Mouse (Mus musculus): ENCODE measurements around the gene Telo2.

The Telo2 gene

DNA sequence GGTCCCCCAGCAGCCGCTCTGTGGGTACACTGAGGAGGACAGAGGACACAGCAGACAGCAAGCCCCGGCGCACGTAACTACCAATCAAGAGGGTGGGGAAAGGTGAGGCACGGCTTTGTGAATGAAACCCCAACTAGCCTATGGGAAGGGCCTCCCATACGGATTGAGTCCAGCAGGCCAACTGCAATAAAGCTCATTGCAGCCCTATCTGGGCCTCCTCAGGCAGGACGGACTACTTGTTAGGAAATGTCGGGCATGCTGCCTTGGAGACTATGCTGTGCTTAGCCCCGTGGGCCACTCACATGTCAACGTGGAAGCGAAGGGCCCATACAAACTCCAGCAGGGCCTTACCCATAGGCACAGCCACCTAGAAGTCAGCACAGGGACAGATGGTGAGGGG, 14.4 kb downstream of the Telo2 start:
- DNase-seq (ENCODE audit: low read depth, low spot score), result no peak

DNA sequence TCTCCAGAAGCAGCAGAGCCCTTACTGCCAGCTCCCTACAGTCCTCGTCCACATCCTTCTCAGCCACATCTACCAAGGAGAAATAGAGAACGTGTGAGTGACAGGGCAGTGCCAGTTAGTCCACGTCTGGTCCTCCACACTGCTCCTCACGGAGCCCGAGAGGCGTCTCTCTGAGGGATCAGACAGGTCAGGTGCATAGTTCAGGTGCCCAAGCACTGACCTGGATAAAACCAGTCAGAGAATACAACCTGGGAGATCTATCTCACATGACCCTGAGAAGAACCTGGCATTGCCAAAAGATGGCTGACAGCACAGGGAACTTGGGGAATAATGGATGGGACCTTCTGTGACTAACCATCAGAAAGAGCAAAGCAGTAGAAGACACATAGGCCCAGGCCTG, 15.7 kb downstream of the Telo2 start:
- DNase-seq (ENCODE audit: low read depth, low spot score), result no peak

DNA sequence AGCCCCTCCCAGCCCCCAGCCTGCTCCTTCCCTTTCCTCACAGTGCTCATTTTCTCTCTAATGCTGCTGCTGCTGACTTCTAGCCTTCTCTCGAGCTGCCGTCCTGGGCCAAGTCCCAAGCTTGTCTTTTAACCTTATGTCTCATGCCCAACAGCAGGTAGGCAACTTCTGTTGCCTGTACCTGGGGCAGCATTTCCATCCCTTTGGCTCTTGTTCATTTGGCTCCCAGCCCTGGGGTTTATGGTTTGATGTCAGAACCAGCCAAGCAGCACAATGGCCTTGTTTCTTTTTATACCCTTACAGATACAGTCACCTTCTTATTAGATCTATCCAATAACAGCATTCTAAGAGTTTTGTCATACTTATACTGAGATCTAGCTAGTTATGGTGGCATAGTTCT, 19.5 kb downstream of the Telo2 start:
- no peak for DNase-seq (ENCODE audit: low read depth, low spot score)

DNA sequence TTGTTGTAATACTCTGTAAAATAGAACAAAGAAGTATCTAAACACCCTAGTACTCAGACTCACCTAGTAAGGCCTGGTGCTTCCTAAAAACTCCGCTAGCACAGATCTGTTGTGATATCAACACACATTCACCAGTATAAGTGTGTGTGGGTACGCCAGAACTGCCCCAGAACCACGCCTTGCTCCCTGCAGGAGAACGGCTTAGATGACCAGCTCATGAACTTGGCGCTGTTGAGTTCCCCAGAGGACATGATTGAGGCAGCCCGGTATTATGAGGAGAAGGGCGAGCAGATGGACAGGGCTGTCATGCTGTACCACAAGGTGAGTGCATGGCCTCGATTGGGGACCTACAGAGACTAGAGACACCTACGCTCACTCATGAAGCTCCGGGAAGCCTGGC, 25.3 kb downstream of the Telo2 start:
- DNase-seq (ENCODE audit: low read depth, low spot score), result no peak

DNA sequence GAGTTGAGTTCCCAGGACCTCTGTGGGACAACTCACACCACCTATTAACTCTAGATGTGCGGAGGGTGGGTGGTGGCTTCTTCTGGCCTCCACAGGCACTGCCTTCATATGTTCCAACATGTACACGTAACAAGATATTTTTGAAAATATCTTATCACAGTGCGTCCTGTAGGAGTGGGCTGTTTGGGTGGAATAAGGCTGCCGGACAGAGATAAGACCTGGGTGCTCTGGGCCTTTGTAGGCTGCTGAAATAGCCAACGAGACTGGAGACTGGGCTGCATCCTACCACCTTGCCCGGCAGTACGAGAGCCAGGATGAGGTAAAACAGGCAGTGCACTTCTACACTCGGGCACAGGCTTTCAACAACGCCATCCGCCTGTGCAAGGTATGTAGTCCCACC, 26.6 kb downstream of the Telo2 start:
- no peak for DNase-seq (ENCODE audit: low read depth, low spot score)

DNA sequence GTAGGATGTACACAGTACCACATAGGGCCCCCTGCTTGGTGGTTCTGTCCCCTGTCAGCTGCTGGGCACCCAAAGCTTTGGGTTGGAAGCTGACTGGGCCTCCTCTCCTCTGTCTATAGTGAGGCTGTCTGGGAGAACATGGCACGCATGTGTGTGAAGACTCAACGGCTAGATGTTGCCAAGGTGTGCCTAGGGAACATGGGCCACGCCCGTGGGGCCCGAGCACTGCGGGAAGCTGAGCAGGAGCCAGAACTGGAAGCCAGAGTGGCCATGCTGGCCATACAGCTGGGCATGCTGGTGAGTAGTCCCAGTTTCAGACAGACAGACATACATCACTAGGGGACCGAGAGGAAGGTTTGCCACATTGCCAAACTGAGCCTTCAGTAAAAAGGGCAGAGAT, 29.0 kb downstream of the Telo2 start:
- no peak for DNase-seq (ENCODE audit: low read depth, low spot score)

DNA sequence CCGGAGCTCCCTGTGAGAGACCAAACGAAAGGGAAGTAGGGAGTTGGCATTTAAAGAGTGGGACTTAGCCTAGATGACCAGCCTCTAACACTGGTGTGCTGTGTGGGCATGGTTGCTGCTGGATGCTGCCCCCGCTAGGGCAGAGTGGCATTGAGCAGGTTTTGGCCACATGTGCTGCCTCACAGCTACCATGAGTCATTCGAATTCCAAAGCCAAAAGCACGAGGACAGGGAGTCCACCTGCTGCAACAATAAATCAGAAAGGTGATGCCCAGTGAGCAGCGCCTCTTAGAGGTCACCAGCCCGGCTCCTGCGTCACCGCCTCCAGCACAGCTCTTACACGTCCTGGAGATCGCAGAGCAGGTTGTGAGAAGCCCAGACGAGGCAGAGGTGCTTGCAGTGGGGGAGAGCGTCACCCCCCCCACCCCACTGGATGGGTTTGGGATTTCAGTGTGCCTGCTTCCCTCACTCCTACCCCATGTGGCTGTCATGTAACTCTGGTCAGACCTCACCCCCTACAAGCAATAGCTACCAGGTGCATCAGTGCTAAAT, 30.9 kb downstream of the Telo2 start:
- peak; percentile 89 for DNase-seq (ENCODE audit: low read depth, low spot score)

DNA sequence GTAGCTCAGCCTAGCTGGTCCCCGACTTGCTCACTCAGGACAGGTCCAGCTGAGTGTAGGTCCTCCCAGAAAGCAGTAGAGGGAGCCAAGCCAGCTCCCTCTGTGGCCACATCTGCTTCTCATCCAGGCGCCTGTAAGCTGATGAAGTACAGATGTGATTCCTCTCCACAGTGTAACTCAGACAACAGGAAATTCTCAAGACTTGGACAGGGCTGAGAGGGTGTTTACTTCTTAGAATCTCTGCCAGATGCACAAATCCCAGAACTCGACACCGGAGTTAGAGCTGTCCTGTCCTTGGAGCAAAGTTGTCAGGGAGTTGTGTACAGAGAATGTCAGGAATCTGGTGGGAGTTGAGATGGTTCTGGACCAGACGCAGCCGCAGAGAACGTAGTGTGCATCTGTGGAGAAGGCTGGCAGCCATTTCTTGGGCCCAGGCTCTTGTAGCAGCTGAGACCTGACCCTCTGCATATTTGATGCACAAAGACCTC, 32.3 kb downstream of the Telo2 start, which contains the start of gene Tmem204:
Tmem204 (minus strand) TSS at position 148 of the 488 bp plus-strand sequence.
- peak; percentile 89 for DNase-seq (ENCODE audit: low read depth, low spot score)

DNA sequence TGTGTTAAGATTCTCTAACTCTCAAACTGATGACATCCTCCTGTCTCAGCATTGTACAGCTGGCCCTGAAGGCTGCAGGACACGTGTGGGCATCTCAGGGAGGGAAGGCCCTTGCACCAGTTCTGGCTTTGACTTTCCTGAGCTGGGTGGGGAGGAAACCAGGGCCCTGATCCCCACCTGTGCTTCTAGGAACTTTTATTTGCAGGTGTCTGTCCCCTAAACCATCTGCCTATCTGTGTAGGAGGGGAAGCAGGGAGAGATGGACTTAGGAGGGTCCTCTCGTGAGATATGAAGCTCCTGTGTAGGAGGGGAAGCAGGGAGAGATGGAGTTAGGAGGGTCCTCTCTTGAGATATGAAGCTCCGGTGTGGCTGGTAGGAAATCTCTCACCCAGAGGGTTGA, 32.9 kb downstream of the Telo2 start:
- no peak for DNase-seq (ENCODE audit: low read depth, low spot score)

DNA sequence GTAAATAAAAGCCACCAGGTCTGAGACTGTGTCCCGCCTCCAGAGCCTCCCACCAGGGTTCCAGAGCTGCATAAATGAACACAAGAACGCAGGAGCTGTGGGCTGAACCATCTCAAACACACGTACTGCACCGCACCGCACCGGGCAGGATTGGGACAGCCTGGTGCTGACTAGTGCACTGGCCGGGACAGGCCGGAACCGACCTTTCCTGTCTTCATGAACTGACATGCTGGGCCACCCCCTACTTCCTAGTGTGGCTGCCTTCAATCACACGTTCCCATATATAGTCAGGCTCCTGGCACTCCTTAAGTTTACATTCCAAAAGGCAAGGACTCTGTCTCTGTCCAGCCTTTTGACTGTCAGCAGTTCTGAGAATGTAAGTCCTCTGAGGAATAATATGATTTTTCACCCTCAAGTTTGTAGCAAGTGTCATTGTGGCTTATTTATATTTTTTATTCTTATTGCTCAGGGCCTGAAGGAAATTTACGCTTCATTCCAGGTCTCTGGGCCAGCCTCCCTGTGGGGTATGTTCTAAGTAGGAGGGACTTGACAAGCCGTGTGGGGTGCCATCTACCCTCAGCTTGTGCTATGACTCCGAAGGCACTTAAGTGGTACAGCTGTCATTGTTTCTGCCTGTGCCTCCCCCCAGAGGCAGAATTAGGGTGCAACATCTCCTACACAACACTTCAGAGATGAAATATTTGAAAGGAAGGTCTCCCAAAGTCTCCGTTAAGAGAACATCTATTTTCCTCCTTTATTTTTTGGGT, 33.5 kb downstream of the Telo2 start:
- no peak for DNase-seq (ENCODE audit: low read depth, low spot score)

DNA sequence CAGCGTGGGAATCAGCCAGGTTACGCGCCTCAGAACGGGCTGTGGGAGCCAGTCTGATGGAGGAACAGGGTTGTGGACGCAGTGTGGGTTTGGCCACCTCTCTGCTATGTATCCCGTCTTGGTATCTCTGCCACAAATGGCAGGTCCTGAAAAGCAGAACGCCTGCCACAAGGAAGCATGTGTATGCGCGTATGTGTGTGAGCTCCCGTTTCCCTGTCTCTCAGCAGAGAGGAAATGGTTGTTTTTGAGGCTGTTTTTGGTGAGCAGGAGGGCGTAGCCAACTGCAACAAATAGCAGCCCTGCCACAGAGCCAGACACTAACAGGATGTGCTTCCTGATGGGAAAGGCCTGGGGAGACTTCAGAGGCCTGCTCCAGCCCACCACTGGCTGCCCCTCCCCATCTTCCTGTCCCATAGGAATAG, 34.8 kb downstream of the Telo2 start:
- DNase-seq (ENCODE audit: low read depth, low spot score), result peak; percentile 63

DNA sequence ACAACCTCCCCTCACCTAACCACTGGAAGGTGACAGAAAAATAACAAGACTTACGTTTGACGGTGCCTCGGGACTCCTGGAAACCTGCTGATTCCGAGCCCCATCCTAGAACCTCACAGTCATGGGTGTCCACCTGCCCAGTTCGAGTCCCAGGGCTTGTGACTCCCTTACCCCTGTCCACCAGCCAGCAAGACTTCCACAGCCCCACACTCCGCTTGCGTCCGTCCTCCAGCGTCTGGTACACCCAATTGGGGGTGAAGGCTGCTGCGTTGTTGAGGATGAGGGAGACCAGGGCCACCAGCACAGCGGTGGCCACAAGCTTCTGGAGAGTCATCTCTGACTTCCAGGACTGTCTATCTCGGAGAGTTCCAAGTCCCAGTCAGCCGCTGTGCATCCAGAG, 35.6 kb downstream of the Telo2 start:
- DNase-seq (ENCODE audit: low read depth, low spot score), result no peak

DNA sequence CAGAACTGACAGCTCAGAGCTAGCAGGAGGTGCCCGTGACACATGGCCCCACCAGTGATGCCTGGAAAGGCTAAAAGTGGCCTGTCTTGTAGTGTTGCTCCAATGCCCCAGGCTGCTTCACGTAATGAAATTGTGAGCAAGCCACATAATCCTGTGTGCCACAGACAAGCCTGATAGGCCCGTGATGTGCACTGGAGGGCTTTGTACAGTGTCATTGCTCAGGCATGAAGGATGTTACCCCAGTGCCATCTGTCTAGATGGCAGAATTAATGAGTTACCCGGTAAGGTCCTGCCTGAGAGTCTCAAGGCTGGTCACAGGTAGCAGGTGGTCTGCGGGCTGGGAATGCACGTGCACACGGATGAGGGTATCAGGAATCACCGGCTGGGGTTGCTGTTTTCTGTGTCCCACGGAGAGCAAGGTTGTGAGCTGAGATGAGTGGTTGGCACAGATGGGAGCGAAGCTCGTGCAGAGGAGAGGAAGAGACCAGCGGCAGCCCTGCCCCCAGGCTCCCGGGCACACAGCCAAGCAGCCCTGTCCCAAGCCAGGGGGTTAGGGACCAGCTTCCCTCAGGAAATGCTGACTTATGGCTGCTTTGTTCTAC, 37.9 kb downstream of the Telo2 start:
- no peak for DNase-seq (ENCODE audit: low read depth, low spot score)

DNA sequence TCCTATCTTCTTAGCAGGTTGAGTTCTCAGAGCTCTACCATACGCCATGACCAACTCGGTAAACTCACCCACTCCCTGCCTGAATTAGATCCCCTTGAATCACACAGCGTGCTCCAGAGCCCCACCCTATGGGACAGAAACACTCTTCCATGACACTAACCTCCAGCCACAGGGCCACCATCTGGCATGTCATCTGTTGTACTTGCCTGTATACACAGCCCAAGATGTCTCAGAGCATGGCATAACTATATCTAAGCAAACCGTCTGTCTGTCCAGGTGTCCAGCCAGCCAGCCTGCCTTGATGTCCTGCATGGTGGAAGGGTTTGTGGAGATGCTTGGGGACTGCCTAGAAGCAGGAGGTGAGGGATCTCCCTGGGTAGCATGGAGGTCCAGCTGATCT, 38.9 kb downstream of the Telo2 start:
- no peak for DNase-seq (ENCODE audit: low read depth, low spot score)

DNA sequence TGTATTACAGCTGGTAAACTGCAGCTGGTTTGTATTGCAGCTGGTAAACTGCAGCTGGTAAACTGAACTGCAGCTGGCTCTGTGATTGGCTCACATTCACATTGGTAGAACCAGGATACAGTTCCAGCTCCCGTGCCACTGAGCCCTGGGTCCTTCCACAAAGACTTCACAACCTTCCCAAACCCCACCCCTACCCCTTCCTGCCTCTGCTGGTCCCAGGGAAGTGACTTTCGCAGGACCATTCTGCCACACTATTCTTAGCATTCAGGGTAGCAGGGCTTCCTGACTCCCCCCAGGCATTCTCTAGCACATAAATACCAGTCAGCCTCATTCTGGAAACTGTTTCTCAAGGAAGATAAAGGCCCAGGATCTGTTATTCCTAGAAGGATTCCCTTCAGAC, 47.1 kb downstream of the Telo2 start:
- no peak for DNase-seq (ENCODE audit: low read depth, low spot score)

DNA sequence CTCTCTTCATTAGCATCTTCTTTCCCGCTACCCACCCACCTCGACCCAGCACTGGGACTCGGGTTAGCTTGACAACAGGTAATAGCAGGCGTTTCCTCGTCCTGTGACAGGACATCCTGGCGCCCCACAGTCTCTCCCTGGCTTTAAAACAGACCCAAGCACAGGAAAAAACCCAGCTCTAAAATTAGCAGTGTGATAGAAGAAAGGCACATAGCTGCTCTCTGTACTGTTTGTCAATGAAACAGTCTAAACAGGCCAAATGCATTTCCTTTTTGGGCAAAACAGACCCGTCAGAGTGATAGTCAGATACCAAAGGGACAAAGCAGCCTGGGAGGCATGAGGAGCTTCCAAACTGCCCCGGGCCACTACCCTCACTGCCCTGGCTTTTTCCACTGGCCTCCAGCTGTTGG, 48.3 kb downstream of the Telo2 start:
- DNase-seq (ENCODE audit: low read depth, low spot score), result no peak

DNA sequence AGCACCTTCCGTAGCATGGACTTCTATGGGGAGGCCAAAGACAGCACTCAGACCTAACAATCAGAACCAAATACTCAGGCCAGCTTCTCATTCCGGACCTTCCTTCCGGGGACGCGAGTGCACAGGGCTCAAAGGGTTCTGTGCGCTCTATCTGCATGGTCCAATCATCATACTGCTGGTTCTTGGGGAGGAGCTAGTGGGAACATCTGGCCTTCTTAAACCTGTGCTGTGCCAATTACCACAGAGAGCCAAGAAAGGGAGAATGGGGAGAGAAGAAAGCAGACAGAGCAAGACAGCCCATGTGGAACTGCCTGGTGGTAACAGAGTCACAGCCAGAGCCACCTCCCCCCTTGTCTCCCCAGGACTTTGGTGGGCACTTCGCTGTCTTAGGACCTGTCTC, 49.2 kb downstream of the Telo2 start:
- no peak for DNase-seq (ENCODE audit: low read depth, low spot score)

DNA sequence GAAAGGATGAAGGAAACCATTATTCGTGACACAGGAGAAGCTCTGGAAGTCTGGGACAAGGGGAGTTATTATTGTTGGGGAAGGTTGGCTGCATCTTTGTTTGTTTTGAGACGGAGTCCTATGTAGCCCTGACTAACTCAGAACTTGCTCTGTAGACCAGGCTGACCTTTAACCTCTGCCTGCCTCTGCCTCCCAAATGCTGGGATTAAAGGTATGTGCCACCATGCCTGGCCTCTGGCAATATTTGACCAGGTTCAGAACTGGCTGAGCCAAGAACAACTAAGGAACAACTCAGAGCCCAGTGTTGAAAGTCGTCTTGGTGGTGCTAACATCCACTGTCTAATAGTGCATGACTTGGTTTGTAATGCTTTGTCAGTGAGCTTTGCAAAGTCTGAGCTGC, 50.6 kb downstream of the Telo2 start:
- no peak for DNase-seq (ENCODE audit: low read depth, low spot score)

DNA sequence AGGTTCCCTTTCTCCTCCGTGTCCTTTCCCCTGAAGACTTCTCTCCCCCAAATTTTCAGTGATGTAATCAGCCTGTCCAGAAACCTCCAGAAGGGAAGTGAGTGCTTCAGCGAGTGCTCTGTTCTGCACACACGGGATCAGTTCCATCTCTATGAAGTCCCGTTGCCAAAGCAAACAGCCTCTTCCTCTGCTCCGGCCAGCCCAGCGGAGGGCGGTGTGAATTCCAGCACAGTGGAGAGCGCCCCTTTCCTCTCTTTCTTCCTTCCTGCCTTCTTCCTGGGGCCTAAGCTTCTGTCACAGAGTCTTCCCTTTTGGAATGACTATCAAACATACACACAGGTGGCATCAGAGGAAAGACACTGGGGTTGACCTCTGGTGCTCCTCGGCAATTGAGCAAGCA, 51.4 kb downstream of the Telo2 start:
- peak; percentile 69 for DNase-seq (ENCODE audit: low read depth, low spot score)

DNA sequence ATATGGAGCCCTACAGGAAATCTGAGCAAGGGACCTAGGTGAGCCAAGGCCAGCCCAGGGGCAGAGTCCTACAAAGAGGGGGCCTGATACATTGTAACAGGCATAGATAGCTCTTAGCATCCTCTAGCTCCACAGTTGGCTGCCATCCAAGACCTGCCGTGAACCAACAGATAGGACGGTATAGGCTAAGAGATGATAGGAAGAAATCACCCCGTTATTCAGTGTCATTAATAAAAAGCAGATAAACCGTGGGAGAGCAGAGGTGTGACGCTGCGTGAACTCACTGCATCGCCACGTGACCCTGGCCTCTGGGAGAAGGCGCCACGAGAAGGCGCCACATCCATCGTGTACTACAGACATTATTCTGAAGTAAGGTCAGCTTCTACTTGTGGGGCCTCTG, 51.9 kb downstream of the Telo2 start:
- DNase-seq (ENCODE audit: low read depth, low spot score), result no peak

DNA sequence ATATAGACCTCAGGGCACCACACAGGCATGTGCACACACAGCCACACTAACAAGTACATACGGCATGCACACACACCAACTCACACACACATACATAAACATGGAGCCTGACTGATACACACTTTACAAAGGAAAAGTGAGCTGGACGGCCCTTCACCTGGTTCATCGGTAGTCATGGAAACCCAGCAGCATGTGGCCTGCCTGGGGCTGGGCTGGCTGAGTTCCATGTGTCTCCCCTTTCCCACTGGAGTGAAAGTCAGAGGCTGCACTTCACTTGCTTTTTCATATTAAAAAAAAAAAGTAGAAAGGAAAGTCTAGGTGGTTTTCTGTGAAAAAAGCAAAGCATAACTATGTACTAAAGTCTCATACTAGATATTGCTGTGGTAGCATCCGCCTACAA, 52.5 kb downstream of the Telo2 start:
- DNase-seq (ENCODE audit: low read depth, low spot score), result no peak

DNA sequence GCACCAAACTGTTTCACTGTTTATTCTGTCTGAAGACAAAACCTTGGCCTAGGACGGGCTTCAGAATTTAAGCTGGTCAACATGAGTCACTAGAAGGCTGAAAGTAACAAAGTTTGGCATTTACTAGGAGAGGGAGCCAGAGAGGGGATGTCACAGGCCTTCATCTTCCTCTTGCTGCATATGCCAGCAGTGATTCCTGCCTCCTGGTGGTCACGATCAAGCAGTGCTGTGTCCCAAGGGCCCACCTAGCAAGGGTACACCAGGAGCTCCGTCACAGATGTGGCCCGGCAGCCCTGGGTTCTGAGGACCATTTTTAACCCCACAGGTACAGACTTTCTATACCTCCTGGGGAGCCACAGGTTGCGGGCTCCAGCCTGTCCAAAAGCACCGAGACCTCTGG, 58.7 kb downstream of the Telo2 start:
- no peak for DNase-seq (ENCODE audit: low read depth, low spot score)

DNA sequence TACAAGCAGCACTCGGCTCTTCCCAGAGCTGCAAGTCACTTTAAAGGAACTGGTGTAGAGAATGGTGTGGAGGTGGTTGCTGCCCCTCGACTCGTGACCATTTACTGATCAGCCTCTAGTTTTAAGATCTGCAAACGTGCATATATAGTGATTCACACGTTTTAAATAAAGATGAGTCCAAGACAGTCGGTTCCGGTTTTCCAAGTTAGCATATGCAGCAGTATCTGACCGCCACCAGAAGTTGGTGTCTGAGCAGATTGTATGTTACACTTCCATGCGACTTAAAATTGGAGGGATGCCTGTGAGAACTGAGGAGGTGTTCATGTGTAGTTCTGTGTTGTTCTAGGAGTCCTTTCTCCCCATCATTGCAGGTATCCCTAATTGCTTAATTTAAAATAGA, 62.5 kb downstream of the Telo2 start:
- DNase-seq (ENCODE audit: low read depth, low spot score), result no peak

Data from skeletal muscle tissue, adult 2 months (tissue).